Mouse (Mus musculus) cerebellum, postnatal 36 days (tissue): ENCODE measurements around the gene Zfp715.
"Not testable (repeated sequence)": the region's sequence is repeated elsewhere in the genome, so short reads cannot be mapped to it uniquely, and the experiment has no call there.

Experiments used
- DNase-seq, 2 experiments: peaks; one replicate each; pipeline ENCODE4 v3.0.0; 2021 to 2022; ENCODE audit warnings: mixed read lengths in 2 of 2

The Zfp715 gene

GRCm38 (mm10) chr7:43313013-43313428, at the start of gene Zfp715:
TSS of gene Zfp715 (minus strand) at chr7:43313294.
- DNase-seq: peak; percentile 81 to 87

GRCm38 (mm10) chr7:43362021-43362420, 48.9 kb upstream of the Zfp715 start:
- no peak for DNase-seq

- no peak for DNase-seq
Observed at GRCm38 (mm10) chr7:43361442-43361841, 48.3 kb upstream of the Zfp715 start.

GRCm38 (mm10) chr7:43358556-43358955, 45.5 kb upstream of the Zfp715 start:
- no peak for DNase-seq

GRCm38 (mm10) chr7:43354893-43355835, 42.1 kb upstream of the Zfp715 start:
- no peak for DNase-seq

- no peak for DNase-seq
Observed at GRCm38 (mm10) chr7:43353758-43354157, 40.7 kb upstream of the Zfp715 start.

GRCm38 (mm10) chr7:43353118-43353517, 40.0 kb upstream of the Zfp715 start:
- DNase-seq: no peak

GRCm38 (mm10) chr7:43351154-43351553, 38.1 kb upstream of the Zfp715 start, which contains the start of gene Siglecf:
TSS of gene Siglecf (plus strand) at chr7:43351341.
- no peak for DNase-seq

GRCm38 (mm10) chr7:43349623-43350022, 36.5 kb upstream of the Zfp715 start:
- not testable (repeated sequence) for DNase-seq

GRCm38 (mm10) chr7:43346571-43346970, 33.5 kb upstream of the Zfp715 start:
- no peak for DNase-seq

- DNase-seq: no peak
Observed at GRCm38 (mm10) chr7:43346148-43346547, 33.1 kb upstream of the Zfp715 start.

GRCm38 (mm10) chr7:43344491-43344890, 31.4 kb upstream of the Zfp715 start:
- DNase-seq: no peak

GRCm38 (mm10) chr7:43344020-43344419, 30.9 kb upstream of the Zfp715 start:
- DNase-seq: no peak

GRCm38 (mm10) chr7:43343191-43343590, 30.1 kb upstream of the Zfp715 start:
- no peak for DNase-seq

GRCm38 (mm10) chr7:43340771-43341170, 27.7 kb upstream of the Zfp715 start:
- DNase-seq: no peak

- no peak for DNase-seq
Observed at GRCm38 (mm10) chr7:43333899-43334298, 20.8 kb upstream of the Zfp715 start.

GRCm38 (mm10) chr7:43333203-43333602, 20.1 kb upstream of the Zfp715 start:
- peak; percentile 40 to 42 for DNase-seq

GRCm38 (mm10) chr7:43328101-43328500, 15.0 kb upstream of the Zfp715 start:
- no peak for DNase-seq

GRCm38 (mm10) chr7:43326223-43326780, 13.2 kb upstream of the Zfp715 start:
- DNase-seq: no peak

GRCm38 (mm10) chr7:43312386-43313012, 595 bp downstream of the Zfp715 start:
- no peak for DNase-seq

GRCm38 (mm10) chr7:43311632-43312031, 1.5 kb downstream of the Zfp715 start:
- DNase-seq: no peak

- no peak for DNase-seq
Observed at GRCm38 (mm10) chr7:43309069-43309468, 4.0 kb downstream of the Zfp715 start.

GRCm38 (mm10) chr7:43305235-43305634, 7.9 kb downstream of the Zfp715 start:
- no peak for DNase-seq

- DNase-seq: no peak
Observed at GRCm38 (mm10) chr7:43291524-43291923, 21.6 kb downstream of the Zfp715 start.
